Mouse (Mus musculus) layer of hippocampus, adult 18-20 months (tissue): ENCODE results near the gene Slc39a12. TPM values are rescaled to one million over a fixed set of nuclear protein-coding genes. Genes with fewer than 3 reads are reported as not detected.

Source experiments
- DNase-seq, 2 experiments: peaks; one replicate each; pipeline ENCODE4 v3.0.0; 2022; ENCODE audit warnings: low spot score in 2 of 2
- long read RNA-seq: library from polyadenylated mRNA; stranded (forward); transcript quantifications from one replicate; pipeline ENCODE4 v2.0.0, GENCODE M21; 2021
- total RNA-seq, 2 experiments: library from RNA; stranded (reverse); gene quantifications; 2 replicates each; pipeline ENCODE4 v1.2.3; 2021

Gene Slc39a12
- 10 to 100 TPM; 33.7 to 37.2 TPM for total RNA-seq
- long read RNA-seq, transcript Slc39a12-201 (13 exons, 2,675 nt): major isoform, 116 of 135 reads
- long read RNA-seq, partial matches to known transcripts: 4 of 135 reads
- long read RNA-seq, other reads (novel, unspliced or antisense): 15 of 135 reads

DNA sequence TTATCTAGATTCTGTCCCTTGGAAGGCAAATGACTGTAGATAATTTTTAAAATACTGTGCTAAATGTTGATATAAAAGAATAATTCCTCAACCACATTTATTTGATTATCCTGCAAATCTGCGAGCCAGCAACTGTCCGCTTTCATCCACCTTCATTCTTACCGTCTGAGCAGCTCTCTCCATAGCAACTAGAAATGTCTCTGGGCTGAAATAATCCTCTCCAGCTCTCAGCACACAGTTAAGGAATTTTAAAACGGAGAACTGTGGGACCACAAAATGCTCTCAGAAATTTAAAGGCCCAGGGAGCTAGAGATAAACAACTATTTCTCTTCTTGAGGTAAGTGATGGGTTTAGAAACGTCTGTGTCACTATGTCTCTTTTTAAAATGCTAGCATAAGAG is at the start of gene Slc39a12:
Gene Slc39a12 (plus strand): TSS at position 155 of the 400 bp plus-strand sequence.
- DNase-seq: no peak

DNA sequence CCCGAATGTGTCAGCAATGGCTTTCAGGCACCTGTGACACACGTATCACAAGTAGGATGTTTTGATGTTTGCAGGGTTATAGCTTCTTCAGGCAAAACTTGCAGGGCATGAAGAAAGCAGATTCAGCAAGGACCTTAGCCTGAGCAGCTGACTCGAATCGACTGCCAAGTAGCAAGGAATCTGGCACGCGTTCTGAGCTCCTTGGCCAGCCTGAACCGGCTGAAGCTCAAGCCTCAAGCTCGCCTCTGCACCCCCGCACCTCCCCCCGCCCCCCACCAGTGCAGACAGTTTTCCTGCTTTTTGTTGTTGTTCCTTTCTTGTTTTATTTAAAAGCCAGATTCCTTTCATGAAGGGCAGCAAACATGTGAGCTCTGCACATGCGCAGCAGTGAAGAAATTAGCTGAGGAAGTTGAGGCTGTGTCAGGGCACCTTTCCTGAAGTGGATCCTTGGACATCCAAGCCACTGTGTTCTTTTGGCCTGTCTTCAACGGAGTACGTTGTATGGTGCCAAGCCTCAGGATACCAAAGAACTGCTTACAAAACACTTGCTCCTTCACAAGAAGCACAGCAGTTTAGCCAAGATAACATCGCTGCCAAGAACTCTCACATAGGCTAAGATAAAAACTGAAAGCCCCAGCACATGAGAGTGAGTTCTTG is 46.3 kb upstream of the Slc39a12 start:
- DNase-seq: peak; percentile 33 to 73

DNA sequence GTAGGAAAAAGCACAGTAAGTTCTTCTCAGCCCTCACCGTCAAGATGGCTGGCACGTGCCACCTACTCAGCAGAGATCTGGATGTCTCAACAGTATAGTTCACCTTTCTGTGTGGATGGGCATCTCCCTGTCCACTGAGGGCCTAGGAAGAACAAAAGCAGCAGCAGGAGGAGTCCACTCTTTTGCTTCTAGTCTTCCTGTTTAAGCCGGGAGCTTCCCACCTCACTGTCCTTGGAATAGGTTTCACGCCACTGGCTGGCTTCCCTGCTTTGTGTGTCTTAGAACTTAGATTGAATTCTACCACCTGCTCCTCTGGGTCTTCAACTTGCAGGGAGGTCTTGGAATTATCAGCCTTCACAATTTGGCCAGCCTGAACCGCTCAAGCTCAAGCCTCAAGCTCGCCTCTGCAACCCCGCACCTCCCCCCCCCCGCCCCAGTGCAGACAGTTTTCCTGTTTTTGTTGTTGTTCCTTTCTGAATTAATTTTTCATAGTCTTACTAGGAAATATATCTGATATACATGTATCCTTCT is 45.7 kb upstream of the Slc39a12 start:
- no peak for DNase-seq

DNA sequence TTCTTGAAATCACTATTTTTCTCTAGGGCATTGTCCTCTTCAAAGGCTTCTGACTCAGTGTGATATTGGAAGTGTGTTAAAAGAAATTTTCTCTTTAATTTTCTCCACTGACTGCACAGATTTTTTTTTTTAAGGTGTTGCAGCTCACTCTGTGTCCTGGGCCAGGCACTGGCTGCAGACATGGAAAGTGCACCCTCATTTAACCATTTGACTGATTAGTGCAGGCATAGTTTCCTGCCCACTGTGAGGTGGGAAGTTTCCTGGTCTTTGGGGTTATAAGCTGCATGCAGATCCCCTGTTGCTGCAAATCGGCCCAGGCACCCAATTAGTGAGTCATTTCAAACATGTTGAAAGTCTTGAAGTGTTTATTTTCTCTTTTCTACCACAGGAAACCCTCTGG is 740 bp downstream of the Slc39a12 start:
- DNase-seq: no peak

DNA sequence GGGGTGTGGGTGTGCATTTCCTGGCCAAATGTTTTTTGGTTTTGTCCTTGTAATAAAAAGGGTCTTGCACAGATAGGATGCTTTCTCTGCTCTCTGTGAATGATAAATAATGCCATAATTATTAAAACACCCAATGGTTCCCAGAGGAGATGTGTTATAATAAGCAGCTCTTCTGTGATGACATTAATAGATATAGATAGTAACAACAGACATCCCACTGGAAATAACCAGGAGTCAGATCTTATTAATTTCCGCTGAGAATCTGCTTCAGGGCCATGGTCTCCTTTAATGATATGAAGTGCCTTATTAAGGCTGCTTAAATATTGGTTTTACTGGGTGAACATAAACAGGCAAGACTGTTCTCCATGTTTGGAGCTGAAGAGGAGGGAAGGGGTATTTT is 2.8 kb downstream of the Slc39a12 start:
- DNase-seq: no peak

DNA sequence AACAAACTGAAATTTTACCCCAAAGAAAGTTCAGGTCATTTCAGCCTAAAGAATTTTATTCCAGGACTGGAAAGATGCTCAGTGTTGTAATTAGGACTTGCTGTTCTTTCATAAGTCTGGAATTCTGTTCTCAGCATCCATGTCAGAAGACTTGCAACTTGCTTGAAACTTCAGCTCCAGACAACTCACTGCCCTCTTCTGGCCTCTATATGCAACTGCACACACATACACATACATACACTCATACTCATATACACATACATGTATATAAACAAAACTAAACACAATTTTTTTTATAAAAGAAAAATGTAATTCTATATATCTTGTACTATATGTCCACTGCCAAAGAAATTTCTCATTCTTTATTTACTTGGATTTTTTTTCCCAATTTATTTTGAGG is 14.9 kb downstream of the Slc39a12 start:
- no peak for DNase-seq

DNA sequence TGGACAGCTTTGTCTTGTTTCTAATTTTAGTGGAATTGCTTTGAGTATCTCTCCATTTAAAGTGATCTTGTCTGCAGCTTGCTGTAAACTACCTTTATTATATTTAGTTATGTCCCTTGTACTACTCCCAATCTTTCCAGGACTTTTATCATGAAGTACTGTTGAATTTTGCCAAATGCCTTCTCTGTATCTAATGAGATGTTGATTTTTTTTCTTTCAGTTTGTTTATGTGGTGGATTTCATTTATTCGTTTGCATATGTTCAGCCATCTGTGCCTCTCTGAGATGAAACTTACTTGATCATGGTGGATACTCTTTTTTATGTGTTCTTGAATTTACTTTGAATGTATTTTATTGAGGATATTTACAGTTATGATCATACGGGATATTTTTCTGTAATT is 40.9 kb downstream of the Slc39a12 start:
- no peak for DNase-seq

DNA sequence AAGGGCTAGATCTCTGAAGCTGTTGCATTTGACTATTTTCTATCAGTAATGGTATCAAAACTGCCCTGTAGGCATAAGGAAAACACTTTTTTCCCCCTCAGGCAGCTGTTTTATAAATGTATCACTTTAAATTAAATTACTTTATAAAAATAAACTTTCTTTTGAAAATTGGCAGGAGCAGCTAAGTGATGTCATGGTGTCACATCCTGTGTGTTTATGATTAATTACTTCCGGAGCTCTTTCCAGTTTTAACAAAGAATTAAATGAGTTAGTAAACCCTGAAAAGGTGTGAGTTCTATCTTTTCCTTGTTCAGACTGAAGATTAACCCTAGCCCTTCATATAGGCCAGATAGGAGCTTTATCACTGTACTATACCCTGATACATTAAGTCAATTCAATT is 59.2 kb downstream of the Slc39a12 start:
- DNase-seq: no peak

DNA sequence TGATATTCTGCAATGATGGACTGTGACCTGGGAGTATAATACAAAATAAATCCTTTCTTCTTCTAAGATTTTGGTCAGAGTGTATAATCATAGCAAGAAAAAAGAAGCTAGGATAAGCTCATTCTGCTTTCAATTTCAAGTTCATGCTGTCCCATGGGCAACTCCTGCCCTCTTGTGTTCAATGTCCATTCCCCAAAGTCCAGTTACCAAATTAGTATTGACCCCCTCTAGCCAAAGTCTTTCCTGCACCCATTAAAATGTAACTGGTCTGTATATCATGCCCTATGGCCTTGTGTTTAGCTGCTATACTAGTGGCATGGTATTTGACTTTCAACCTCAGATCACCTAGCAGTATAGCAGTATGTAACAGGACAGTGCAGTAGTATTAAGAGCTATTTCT is 62.8 kb downstream of the Slc39a12 start:
- DNase-seq: no peak

DNA sequence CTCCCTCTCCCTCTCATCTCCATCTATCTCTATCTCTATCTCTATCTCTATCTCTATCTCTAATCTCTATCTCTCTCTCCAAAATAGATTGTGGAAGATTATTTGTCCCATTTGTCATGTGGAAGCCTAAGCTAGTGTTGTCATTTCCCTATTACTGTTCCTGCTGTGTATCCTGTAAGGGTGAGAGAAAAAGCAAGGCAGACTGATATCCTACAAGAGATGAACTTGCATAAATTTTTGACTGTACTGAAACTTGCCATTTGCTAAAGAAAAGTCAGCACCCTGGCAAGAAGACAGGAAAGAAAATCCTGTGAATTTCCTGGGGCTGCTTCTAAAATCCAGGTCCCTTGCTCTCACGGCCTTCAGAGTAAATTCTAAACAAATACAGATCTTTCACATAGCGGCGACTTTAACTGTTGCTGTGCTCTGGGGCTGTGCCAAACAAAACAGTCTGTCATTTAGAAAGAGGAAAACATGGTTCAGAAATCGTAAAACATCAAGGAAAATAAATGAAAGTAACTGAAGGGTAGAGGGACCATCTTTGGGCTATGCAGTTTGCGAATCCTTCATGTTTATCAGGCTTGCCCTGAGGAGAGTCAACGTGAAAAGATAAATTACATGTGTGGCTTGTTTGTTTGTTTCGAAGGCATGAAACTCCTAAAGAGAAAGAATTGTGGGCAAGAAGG is 67.0 kb downstream of the Slc39a12 start:
- peak in 1 of 2 experiments; percentile 20 for DNase-seq

DNA sequence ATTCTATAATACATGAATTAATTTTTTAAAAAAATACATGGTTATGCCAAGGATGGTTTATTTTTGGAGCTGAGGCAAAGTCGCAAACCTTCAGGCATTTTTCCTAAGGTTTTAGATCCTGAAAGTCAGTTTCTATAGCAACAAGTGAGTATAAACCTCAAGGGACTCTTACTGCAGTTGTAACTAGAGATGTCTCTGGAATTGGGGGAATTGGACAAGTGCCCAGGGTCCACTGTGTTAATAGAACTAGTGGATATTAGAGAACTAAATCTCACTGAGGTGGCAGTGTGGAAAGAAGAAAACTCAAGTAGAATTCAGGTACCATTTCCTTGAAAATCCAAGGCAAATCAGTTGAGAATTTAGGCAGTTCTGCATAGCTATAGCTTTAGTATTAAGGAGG is 76.3 kb downstream of the Slc39a12 start:
- no peak for DNase-seq

DNA sequence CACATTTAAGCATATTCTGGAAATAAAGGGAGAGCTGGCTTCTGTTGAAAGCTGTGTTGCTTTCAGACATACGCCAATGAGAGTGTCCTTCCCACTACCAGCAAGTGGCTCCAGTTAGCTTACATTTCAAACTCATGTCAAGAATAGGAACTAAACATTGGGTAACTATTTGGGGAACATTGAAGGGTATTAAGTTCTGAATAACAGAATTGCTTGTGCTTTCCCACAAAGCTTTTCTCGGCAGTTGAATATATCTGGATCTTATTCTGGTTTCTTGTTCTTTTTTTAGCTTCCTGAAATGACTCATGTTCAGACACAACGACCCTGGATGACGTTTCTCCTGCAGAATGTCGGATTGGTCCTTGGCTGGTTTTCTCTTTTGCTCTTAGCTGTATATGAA is 106.0 kb downstream of the Slc39a12 start:
- peak in 1 of 2 experiments; percentile 6 for DNase-seq

DNA sequence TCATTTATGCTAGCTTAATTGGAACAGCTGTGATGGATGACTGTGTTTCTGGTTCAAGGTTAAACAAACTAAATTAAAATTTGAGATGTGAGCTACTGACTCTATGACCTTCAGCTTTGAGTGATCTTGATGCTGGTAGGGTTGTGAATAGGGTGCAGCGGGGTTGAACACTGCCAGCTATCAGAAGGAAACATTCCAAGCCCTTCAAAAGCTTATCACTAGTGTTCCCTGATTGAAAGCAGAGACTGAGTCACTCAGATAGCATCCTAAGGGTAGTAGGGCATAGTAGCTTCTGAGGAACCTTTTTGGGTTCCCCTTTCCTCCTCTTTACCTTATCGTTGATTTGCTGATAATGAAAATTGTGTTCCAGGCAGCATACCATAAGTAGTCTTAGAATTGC is 108.0 kb downstream of the Slc39a12 start:
- no peak for DNase-seq

DNA sequence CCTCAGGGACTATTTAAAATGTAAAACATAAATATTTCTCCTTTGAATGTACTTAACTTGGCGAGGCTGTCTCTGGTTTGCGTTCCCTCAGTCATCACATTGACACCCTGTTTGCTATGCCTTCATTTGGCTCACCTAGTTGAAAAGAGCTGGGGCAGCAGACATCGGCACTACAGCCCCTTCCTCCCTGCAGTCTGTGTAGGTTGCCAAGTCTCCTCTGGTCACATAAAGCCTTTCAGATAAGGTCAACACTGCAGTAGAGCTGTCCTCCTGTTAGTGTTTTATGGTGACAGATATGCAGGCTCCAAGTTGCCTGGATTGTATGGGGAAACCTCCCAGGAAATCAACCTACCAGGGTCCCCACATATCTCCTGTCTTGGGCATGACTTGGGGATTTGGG is 114.4 kb downstream of the Slc39a12 start:
- DNase-seq: no peak

DNA sequence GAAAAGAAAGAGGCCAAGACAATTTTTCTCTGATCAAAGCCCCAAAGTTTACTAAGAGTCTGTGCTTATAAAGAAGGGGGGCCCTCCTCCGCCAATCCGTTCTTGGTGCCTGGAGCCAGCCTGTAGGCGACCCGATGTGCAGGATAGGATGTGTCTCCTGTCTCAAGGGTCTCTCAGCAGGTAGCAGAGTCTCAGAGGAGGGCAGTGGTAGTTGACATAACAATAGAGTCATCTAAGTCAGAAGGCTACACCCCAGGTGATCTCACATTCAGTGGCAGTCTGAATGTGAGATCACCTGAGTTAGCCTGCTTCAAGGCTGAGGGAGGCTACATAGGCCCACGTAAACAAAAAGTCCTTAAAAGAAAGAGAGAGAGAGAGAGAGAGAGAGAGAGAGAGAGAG is 130.1 kb downstream of the Slc39a12 start:
- no peak for DNase-seq

DNA sequence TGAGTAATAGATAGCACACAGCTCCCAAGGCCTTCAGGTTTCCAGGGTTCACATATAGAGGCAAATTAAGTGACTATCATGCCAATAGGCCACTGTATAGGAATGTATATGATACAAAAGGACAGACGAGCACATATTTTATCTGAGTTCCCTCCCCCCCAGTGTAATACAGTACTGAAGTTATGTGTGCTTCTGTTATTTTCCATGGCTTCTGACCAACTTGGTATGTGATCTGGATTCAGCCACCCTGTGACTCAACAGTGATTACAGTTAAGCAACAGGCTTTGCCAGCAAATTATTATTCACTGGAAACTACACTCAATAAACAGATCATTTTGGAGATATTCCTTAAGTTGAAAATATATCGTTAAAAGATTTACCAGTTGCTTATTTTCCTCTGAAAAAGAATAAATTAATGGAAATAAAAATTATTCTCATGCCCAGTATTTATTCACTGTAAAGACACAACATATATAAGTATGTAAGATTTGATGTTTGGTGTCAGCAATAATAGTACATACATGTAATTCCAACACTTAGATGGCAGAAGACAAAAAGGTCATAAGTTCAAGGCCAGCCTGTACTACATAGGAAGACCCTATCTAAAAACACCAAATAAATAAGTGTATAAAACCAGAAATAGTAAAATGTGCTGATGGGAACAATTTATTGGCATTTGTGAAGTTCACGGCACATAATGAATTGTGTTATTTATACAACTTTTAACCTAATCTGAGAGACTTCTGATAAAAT is 146.4 kb downstream of the Slc39a12 start:
- peak in 1 of 2 experiments; percentile 34 for DNase-seq

DNA sequence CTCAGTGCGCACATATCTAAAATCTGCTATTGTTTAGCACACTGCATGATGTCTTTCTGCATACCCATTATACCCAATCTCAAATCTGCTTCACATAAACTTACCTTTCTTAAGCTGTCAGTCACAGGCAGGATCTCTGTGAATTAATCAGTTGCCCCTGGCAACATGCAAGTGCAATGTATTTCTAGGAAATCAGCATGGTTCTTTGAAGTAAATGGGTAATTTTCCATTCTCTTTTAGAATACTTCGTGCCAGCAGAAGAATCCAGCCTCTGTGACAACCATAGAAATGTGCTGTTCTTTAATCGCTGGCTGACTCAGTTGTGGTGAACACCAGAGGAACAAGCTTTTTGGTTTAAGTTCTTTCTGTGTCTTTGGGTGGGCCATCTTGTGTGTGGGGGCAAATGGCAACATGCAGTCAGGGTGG is 147.1 kb downstream of the Slc39a12 start:
- peak; percentile 28 to 67 for DNase-seq

DNA sequence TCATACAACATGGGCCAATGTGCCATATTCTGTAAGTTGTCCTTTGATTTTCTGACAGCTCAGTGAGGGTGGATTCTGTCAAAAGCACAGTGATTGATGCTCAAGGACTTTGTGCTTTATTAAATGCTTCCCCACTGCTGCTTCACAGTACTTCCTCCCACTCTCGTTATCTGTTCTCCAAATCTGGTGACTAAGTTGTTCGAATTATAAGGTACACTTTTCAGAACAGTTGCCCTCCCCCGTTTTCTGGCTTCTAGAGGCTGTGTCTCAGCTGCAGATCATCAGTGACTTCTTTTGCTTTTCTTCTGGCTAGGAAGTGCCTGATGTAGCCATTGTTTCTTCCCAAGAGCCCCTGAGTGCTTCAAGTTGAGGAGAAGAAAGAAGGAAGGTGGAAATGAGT is 149.7 kb downstream of the Slc39a12 start:
- DNase-seq: peak; percentile 47 to 83

DNA sequence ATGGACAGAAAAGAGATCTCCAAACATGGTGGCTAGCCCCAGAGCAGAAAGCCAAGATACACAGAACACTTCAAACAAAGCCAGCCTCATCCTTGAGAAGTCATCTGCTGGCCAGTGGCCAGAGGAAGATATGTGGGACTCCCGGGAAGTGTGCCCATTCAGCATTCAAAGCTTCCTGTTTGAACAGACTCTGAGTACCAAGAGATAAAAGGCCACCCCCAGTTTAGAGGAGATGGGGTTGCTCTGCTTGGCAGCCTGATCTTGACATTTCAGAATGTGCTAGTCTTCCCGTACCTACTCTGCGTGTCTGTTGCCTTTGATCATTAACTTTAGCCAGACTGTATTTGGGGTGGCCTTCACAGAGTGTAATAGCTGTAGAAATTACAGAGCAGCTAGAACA is 155.2 kb downstream of the Slc39a12 start:
- peak; percentile 13 to 28 for DNase-seq

DNA sequence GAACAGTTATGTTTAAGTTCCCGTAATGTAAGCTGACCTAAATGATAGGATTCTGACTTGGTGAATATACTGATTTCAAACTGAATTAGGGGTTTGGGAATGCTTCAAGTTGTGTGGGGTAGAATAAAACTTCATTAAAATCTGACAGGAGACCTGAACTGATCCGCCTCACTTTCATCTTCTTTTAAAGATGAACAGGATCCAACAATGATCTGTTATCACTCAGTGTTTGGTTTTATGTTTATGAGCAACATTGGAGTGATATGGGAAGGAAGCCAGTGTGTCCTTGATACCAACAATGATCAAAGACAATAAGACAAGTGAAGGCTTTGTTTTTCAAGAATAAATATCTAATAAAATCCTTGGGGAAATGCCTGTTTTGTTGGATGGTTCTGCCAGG is 155.7 kb downstream of the Slc39a12 start:
- no peak for DNase-seq
